Mouse (Mus musculus) megakaryocyte, embryonic 14.5 days (primary cell): Measurements from ENCODE around the gene Coq2.

Experiments
- FLI1 ChIP-seq: IDR thresholded peaks from 2 replicates; pipeline ENCODE4 v1.6.1; 2012; ENCODE audit warnings: low read length, inconsistent platforms, mixed read lengths
- GATA1 ChIP-seq: IDR thresholded peaks from 3 replicates; pipeline ENCODE4 v1.6.1; 2012; ENCODE audit warnings: mixed read lengths, low read length, inconsistent platforms, borderline replicate concordance

- TF ChIP-seq GATA1: no peak
- TF ChIP-seq FLI1: no peak
Observed at GRCm38 (mm10) chr5:100702325-100702724, 27.4 kb upstream of the Coq2 start.
